Mouse (Mus musculus): ENCODE results near the gene Lrwd1.
"Not testable (repeated sequence)": the region's sequence is repeated elsewhere in the genome, so short reads cannot be mapped to it uniquely, and the experiment has no call there.

- not testable (repeated sequence) for TF ChIP-seq CTCF (IDR thresholded peaks at IDR 0.05; ENCODE audit: control insufficient read depth, insufficient read depth, insufficient read length); MAX (IDR thresholded peaks at IDR 0.05); MYOG (IDR thresholded peaks at IDR 0.05; ENCODE audit: control insufficient read depth, extremely low read depth, insufficient read length); USF1 (IDR thresholded peaks at IDR 0.05; ENCODE audit: low read depth); FOSL1 (IDR thresholded peaks at IDR 0.05; ENCODE audit: insufficient read depth, low read length, poor library complexity, severe bottlenecking)
- peak; percentile 73 for TF ChIP-seq MYOD1 (IDR thresholded peaks at IDR 0.05; ENCODE audit: control insufficient read depth, insufficient read length, low read depth)
Observed at GRCm38 (mm10) chr5:136149134-136149576, 13.3 kb upstream of the Lrwd1 start.

Measured in C2C12 (cell line).